Mouse (Mus musculus) heart, postnatal 0 days (tissue): Measurements from ENCODE around the gene Klhl18.

Experiments used
- CTCF ChIP-seq: IDR thresholded peaks from 2 replicates; pipeline ENCODE4 v1.5.1; 2016; ENCODE audit warnings: antibody characterized with exemption, control low read depth, low read depth
- EP300 ChIP-seq: IDR thresholded peaks from 2 replicates; pipeline ENCODE4 v1.6.1; 2016; ENCODE audit warnings: antibody characterized with exemption, low read depth

GRCm38 (mm10) chr9:110407311-110408098, 69.0 kb downstream of the Klhl18 start:
- TF ChIP-seq CTCF (no peak), EP300 (no peak)
